Mouse (Mus musculus) embryonic facial prominence, embryonic 12.5 days (tissue): ENCODE results near the gene Crp. TPM values are rescaled to one million over a fixed set of nuclear protein-coding genes. Genes with fewer than 3 reads are reported as not detected.

Source experiments
- ATAC-seq: fragments of 200-750 bp; cut with Nextera tagmentation; 2 replicates; pipeline ENCODE4 v1.8.0; 2017; ENCODE audit not compliant: insufficient number of reproducible peaks, insufficient read depth, low FRiP score, low TSS enrichment
- H3K27ac ChIP-seq: fragments of 300-500 bp; sonication (generic); 2 replicates; pipeline ENCODE4 v1.5.1; 2016; ENCODE audit warnings: mild to moderate bottlenecking
- H3K27me3 ChIP-seq: fragments of 300-500 bp; sonication (generic); 2 replicates; pipeline ENCODE4 v1.6.1; 2016; ENCODE audit warnings: mild to moderate bottlenecking, moderate library complexity
- H3K36me3 ChIP-seq: fragments of 300-500 bp; sonication (generic); 2 replicates; pipeline ENCODE4 v1.6.1; 2016; ENCODE audit warnings: mild to moderate bottlenecking
- H3K4me1 ChIP-seq: fragments of 300-500 bp; sonication (generic); 2 replicates; pipeline ENCODE4 v1.6.1; 2016
- H3K4me2 ChIP-seq: fragments of 300-500 bp; sonication (generic); replicated peaks from 2 replicates; pipeline ENCODE4 v1.6.1; 2016; ENCODE audit warnings: mild to moderate bottlenecking, moderate library complexity
- H3K4me3 ChIP-seq: fragments of 300-500 bp; sonication (generic); 2 replicates; pipeline ENCODE4 v1.5.1; 2016; ENCODE audit warnings: mild to moderate bottlenecking
- H3K9ac ChIP-seq: fragments of 300-500 bp; sonication (generic); 2 replicates; pipeline ENCODE4 v1.6.1; 2016; ENCODE audit warnings: mild to moderate bottlenecking, moderate library complexity
- H3K9me3 ChIP-seq: fragments of 300-500 bp; sonication (generic); 2 replicates; pipeline ENCODE4 v1.6.1; 2016; ENCODE audit warnings: mild to moderate bottlenecking, moderate library complexity
- WGBS: fragments of 180-500 bp; shearing (Covaris S2); methylation state at CpG from one replicate; pipeline ENCODE4 v1.1.7; 2016; 5-methylcytosine and 5-hydroxymethylcytosine counted together
- polyA plus RNA-seq: library from polyadenylated mRNA; unstranded; fragments of >200 nt; fragmentation: Nextera tagmentation; extraction: Ambion mirVana; gene quantifications from 2 replicates; pipeline ENCODE4 v1.2.1, GENCODE M21; 2016

Crp gene
- polyA plus RNA-seq, result not detected in 2 replicates

DNA sequence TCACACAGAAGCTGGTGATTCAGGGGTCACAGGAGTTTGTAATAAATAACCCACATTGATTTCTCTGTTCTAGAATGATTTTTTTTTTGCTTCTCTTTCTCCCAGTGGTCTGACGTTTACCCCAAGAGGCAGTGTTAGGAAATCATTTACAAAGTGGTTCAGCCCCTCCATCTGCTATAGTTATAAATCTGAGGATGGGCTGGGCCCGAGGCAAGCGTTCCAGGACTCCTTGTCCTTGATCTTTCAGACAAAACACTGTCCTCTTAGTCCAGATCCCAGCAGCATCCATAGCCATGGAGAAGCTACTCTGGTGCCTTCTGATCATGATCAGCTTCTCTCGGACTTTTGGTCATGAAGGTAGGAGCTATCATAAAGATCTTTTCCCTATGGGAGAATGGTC is at the start of gene Crp:
Gene Crp (plus strand): TSS at position 212 of the 400 bp plus-strand sequence.
- H3K27me3 ChIP-seq, result no peaks in the 10 kb centered on the region
- no peak within 1 kb of the TSS for H3K9ac ChIP-seq
- H3K27ac ChIP-seq, result no peak within 1 kb of the TSS
- H3K36me3 ChIP-seq, result no peaks in the 10 kb centered on the region
- no peak for ATAC-seq
- no peak within 1 kb of the TSS for H3K4me3 ChIP-seq
- H3K9me3 ChIP-seq, result no peaks in the 10 kb centered on the region
- no peak within 1 kb of the TSS for H3K4me2 ChIP-seq
- 83% methylated on average over 4 of the region's 4 CpGs for WGBS
- no peaks in the 10 kb centered on the region for H3K4me1 ChIP-seq

DNA sequence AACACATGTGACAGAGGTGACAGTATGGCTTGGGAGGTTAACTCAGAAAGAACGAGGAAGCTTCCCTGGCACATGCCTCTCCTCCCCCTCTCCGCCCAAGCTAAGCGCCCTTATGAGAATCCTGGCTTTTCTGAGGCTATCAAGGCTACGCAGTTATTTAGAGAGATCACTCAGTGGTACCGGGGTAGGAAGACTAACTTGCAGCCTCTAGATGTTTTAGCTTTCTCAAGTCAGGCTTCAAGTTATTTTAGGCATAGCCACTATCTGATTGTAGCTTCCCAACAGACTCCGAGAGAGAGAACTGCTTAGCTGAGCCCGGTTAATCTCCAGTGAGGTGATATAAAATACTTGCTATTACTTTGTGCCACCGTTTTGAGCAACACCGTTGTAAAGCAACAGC is 48.5 kb upstream of the Crp start:
- Histone ChIP-seq H3K9me3 (no peaks in the 10 kb centered on the region), H3K4me2 (no peak overlapping the region), H3K36me3 (no peaks in the 10 kb centered on the region), H3K9ac (no peak overlapping the region), H3K4me1 (no peaks in the 10 kb centered on the region; the same call in 1 of the 2 replicates), H3K4me3 (no peak overlapping the region), H3K27ac (no peak overlapping the region), H3K27me3 (no peaks in the 10 kb centered on the region)
- ATAC-seq, result no peak
- WGBS, result 85% methylated on average over 9 of the region's 9 CpGs

DNA sequence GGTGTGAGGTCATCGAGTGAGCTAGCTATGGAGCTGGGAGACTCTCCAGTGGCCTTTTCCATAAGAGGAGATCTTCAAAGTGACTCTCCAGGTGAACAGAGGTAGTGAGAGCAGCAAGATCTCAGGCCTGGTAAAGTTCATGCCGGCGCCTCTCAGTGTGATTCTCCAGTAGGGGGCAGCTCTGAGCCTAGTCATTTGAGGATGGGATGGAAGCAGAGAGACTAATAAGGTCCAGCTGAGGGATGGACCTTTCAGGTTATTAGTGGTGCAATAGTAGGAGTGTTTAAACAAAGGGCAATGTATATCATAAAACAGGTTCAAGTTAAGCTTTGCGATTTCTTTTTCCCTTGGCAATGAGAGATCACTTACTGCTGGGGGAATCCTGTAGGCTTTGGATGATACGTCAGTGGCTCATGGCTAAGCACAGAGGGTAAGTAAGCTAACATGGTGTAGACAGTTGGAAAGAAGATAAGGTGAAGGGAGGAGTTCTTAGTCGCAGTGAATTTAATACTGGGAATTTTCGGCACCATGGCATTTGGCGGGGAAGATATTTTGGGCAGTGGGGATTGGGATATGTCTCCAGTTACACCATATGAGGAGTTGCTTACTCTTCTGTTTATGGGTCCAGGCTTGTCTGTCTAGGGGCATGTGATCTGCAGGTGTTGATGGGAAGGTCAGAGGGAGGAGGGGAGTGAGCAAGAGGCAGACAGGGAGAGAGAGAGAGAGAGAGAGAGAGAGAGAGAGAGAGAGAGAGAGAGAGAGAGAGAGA is 47.2 kb upstream of the Crp start:
- Histone ChIP-seq H3K4me3 (no peak overlapping the region), H3K27me3 (no peaks in the 10 kb centered on the region), H3K9me3 (no peaks in the 10 kb centered on the region), H3K36me3 (no peaks in the 10 kb centered on the region), H3K4me2 (no peak overlapping the region), H3K4me1 (no peaks in the 10 kb centered on the region; the same call in 1 of the 2 replicates), H3K9ac (no peak overlapping the region), H3K27ac (no peak overlapping the region)
- WGBS, result 58% methylated on average over 8 of the region's 8 CpGs
- ATAC-seq, result no peak

DNA sequence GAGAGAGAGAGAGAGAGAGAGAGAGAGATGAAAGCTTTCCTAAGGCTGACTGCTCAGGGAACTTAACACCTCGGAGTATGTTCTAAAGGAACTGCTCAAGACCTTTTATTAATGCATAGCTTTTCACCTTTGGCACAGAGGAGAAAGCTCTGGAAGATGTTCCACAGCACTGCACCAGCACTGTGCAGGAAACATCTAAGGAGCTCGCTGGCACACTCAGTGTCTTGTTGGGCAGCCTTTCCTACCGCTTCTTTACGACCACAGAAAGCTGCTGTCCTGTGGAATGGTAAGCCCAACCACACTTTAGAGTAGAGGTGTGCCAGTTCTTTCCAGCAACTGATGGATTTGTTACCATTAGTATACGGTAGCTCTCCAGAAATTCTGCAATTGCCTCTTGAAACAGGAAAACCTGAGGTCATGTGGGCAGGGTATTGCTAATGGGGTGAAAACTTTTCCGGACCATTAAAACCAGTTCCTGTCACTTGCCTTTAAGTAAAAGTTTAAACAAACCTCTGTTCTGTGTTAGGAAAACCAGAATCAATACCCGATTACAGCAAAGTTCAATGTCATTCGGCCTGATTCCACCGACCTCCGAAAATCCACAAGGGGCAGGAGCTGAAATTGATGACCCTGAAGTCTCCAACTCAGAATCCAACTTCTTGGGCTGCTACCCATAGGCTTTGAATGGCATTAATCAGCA is 46.4 kb upstream of the Crp start:
- WGBS, result 79% methylated on average over 10 of the region's 10 CpGs
- no peak overlapping the region for H3K9ac ChIP-seq
- H3K36me3 ChIP-seq, result no peaks in the 10 kb centered on the region
- ATAC-seq, result no peak
- no peaks in the 10 kb centered on the region for H3K27me3 ChIP-seq
- H3K4me1 ChIP-seq, result no peaks in the 10 kb centered on the region; the same call in 1 of the 2 replicates
- H3K9me3 ChIP-seq, result no peaks in the 10 kb centered on the region
- H3K27ac ChIP-seq, result no peak overlapping the region
- H3K4me3 ChIP-seq, result no peak overlapping the region
- no peak overlapping the region for H3K4me2 ChIP-seq

DNA sequence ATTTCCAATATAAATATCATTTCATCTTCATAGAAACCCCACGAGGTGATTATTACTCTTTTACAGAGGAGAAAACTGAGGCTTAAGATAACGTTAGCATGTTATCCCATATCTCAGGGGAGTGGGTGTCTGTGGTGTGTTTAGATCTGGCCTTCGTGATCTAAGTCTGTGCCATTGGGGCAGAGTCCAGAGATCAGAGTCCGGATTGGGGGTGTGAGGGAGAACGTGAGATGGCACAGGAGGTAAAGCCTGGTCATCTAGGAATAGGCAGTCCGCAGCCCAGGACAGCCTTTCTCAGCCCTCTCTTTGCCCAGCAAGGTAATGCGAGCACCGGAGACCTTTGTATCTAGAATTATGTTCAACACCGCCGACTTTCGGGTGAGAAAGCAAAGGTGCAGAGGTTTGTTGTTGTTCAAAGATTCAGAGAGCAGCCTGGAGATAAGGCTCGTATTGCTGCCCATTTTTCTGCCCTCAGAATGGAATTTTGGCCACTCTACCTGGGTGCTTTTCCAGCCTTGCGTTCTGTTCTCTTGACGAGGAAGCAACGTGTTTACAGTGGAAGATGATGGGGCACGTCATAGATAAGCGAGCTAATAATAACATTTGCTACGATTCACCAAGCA is 45.7 kb upstream of the Crp start:
- Histone ChIP-seq H3K4me1 (no peaks in the 10 kb centered on the region; the same call in 1 of the 2 replicates), H3K9ac (no peak overlapping the region), H3K4me2 (no peak overlapping the region), H3K9me3 (no peaks in the 10 kb centered on the region), H3K27ac (no peak overlapping the region), H3K36me3 (no peaks in the 10 kb centered on the region), H3K27me3 (no peaks in the 10 kb centered on the region), H3K4me3 (no peak overlapping the region)
- no peak for ATAC-seq
- WGBS, result 79% methylated on average over 18 of the region's 18 CpGs

DNA sequence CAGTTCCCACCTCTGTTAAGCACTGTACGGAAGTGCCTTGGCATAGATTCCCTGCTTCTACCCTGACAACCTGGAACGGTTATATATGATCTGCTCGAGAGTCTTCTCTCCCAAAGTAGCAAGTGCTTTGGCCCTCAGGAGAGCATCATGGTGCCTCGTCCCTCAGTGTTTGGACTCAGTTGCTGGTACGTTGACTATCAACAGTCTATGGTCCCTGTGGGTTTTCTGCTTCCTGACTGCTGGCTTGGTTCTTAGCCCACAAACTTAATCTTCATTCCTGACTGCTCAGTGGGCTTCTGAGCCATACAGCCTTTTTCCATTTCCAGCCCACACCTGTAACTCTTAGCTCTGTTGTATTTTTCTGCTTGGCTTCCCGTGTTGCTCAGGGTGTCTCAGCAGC is 44.0 kb upstream of the Crp start:
- ATAC-seq, result no peak
- WGBS, result 77% methylated on average over 6 of the region's 6 CpGs
- H3K4me3 ChIP-seq, result no peak overlapping the region

DNA sequence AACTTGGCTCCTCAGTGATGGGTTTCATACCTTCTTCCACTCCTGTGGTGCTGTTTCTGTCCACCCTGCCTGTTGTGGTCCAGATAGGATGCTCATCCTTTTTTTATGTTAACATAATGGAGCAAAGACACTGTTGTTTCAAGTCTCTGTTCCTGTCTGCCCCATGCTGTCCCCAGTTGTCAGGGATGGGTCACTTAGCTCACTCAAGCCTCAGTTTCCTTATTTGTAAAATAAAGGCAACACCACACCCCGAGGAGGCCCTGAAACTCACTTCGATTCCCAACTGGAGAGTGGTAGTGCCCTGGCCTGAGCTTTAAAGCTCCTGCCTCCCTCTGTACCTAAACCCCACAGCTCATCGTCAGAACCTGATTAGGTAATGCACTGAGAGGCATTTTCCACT is 40.6 kb upstream of the Crp start:
- H3K27ac ChIP-seq, result no peak overlapping the region
- H3K9me3 ChIP-seq, result no peaks in the 10 kb centered on the region
- no peak for ATAC-seq
- no peak overlapping the region for H3K9ac ChIP-seq
- no peaks in the 10 kb centered on the region for H3K27me3 ChIP-seq
- H3K4me2 ChIP-seq, result no peak overlapping the region
- no peak overlapping the region for H3K4me3 ChIP-seq
- no peaks in the 10 kb centered on the region for H3K4me1 ChIP-seq
- H3K36me3 ChIP-seq, result no peaks in the 10 kb centered on the region
- WGBS, result 61% methylated on average over 3 of the region's 3 CpGs

More for the DNA sequence above, 44.0 kb upstream of the Crp start:
- H3K9ac ChIP-seq, result no peak overlapping the region
- no peaks in the 10 kb centered on the region for H3K36me3 ChIP-seq
- no peaks in the 10 kb centered on the region; the same call in 1 of the 2 replicates for H3K4me1 ChIP-seq
- H3K9me3 ChIP-seq, result no peaks in the 10 kb centered on the region
- no peak overlapping the region for H3K27ac ChIP-seq
- H3K4me2 ChIP-seq, result no peak overlapping the region
- H3K27me3 ChIP-seq, result no peaks in the 10 kb centered on the region

DNA sequence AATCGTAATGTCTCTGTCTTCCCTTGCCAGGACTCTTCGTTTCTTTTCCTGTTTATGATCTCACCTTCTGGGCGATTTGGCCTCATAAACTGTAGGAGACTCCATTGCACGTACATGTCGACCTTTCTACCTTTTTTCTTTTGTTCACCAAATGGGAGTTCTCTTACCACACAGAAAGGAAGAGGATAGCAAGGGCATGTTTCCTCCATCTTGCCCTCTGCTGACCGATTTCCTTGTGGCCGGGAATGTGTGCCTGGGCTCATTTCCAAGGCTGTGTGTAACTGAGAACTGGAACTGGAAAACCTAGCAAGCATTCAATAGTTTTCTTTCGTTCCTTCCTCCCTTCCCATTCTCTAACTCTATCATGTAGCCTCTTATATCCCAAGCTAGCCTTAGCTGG is 38.2 kb upstream of the Crp start:
- H3K27me3 ChIP-seq, result no peaks in the 10 kb centered on the region
- no peaks in the 10 kb centered on the region for H3K4me1 ChIP-seq
- H3K36me3 ChIP-seq, result no peaks in the 10 kb centered on the region
- no peak overlapping the region for H3K9ac ChIP-seq
- no peaks in the 10 kb centered on the region for H3K9me3 ChIP-seq
- H3K4me2 ChIP-seq, result no peak overlapping the region
- 84% methylated on average over 8 of the region's 8 CpGs for WGBS
- no peak overlapping the region for H3K4me3 ChIP-seq
- no peak overlapping the region for H3K27ac ChIP-seq
- ATAC-seq, result no peak

DNA sequence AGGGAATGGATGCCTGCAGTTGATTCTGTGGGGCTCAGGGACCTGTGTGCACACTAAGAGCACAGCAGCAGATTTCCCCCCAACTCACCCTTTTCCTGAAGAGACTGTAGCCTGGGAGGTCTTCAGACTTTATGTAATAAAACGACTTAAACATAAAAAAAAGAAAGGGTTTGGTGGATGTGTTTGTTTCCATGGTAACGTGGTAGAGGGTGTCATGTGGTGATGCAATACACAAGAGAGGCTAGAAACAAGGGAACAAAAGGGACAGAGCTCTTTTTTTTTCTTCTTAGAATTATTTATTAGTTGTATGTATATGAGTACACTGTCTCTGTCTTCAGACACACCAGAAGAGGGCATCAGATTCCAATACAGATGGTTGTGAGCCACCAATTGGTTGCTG is 32.4 kb upstream of the Crp start:
- Histone ChIP-seq H3K4me3 (no peak overlapping the region), H3K9me3 (no peaks in the 10 kb centered on the region), H3K9ac (no peak overlapping the region), H3K27ac (no peak overlapping the region), H3K4me2 (no peak overlapping the region), H3K36me3 (no peaks in the 10 kb centered on the region), H3K27me3 (no peaks in the 10 kb centered on the region), H3K4me1 (no peaks in the 10 kb centered on the region)
- WGBS, result 66% methylated on average over 2 of the region's 2 CpGs
- ATAC-seq, result no peak

DNA sequence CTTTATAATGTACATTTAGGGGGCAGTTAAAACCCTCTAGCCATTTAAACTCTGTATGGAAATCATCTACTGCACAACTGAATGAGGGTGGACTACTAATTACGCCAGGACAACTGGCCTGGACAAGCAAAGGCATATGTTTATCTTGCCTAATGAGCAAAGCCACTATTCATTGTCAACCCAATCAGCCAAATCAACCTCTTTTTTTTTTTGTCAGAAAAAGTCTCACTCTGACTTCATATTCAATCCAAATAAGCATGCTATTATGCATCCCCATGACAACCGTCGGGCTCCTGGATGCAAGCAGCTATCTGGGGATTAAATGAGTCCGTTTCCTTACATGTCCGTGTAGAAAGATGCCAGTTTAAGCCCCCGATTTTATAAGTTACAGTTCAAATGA is 30.3 kb upstream of the Crp start:
- no peaks in the 10 kb centered on the region for H3K9me3 ChIP-seq
- no peak overlapping the region for H3K9ac ChIP-seq
- no peak for ATAC-seq
- 61% methylated on average over 6 of the region's 6 CpGs for WGBS
- no peak overlapping the region for H3K4me2 ChIP-seq
- no peaks in the 10 kb centered on the region for H3K36me3 ChIP-seq
- no peaks in the 10 kb centered on the region for H3K4me1 ChIP-seq
- no peak overlapping the region for H3K4me3 ChIP-seq
- no peaks in the 10 kb centered on the region for H3K27me3 ChIP-seq
- H3K27ac ChIP-seq, result no peak overlapping the region

DNA sequence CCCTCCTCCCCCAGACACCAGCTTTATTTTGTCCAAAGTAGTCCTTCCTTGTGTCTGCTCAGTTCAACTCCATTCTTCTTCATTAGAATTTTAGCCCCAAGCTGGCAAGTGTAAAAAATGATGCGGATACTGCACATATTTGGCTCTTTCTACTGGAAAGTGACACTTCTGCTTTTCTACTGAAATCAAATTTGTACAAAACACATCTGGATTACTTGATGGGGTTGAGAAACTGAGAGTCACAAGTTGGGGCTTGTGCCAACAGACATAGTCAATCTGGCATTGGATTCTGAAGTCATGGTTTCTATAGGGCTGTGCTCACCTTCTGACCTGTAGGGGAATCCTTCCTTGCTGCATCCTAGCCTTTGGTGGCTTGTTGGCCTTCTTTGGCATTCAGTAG is 27.1 kb upstream of the Crp start:
- no peaks in the 10 kb centered on the region for H3K36me3 ChIP-seq
- 82% methylated on average over 1 of the region's 1 CpGs for WGBS
- no peak overlapping the region for H3K9ac ChIP-seq
- ATAC-seq, result no peak
- H3K27ac ChIP-seq, result no peak overlapping the region
- H3K27me3 ChIP-seq, result no peaks in the 10 kb centered on the region
- no peak overlapping the region for H3K4me3 ChIP-seq
- H3K4me2 ChIP-seq, result no peak overlapping the region
- no peaks in the 10 kb centered on the region for H3K9me3 ChIP-seq
- H3K4me1 ChIP-seq, result no peaks in the 10 kb centered on the region

DNA sequence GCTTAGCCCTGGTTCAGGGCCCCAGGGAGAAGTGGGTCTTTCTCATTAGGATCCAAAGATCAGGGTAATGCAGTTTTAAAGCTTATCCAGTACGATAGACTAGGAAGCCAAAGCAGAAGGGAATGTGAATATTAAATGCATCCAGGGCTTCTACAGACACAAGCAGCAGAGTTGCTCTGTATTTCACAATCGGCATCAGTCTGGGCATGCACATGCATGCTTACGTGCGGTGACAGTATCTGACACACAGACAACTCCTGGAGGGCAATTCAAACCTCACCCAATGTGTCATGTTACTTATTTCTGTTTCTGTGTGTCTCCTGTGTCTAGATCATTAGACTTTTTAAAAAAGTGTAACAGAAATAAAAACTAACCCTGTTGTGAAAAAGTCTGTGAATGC is 17.1 kb upstream of the Crp start:
- no peak overlapping the region for H3K4me2 ChIP-seq

More for the DNA sequence above, 17.1 kb upstream of the Crp start:
- Histone ChIP-seq H3K9ac (no peak overlapping the region), H3K27ac (no peak overlapping the region), H3K36me3 (no peaks in the 10 kb centered on the region), H3K4me3 (no peak overlapping the region), H3K27me3 (no peaks in the 10 kb centered on the region), H3K4me1 (no peaks in the 10 kb centered on the region), H3K9me3 (no peaks in the 10 kb centered on the region)
- no peak for ATAC-seq
- WGBS, result 88% methylated on average over 4 of the region's 4 CpGs
